Mouse (Mus musculus) T-helper 17 cell (primary cell): ENCODE measurements around the gene Gins3.

Experiments used
- in situ Hi-C, 2 experiments: fragments of 300-600 bp; cut with MboI, MseI; formaldehyde crosslinking; loops; 1 replicate in 1 of 2; 2 replicates in 1 of 2; pipeline ENCODE4 v1.15.1; 2025; ENCODE audit warnings: high pct_unique_total_duplicates in 2 of 2

Gene Gins3

DNA sequence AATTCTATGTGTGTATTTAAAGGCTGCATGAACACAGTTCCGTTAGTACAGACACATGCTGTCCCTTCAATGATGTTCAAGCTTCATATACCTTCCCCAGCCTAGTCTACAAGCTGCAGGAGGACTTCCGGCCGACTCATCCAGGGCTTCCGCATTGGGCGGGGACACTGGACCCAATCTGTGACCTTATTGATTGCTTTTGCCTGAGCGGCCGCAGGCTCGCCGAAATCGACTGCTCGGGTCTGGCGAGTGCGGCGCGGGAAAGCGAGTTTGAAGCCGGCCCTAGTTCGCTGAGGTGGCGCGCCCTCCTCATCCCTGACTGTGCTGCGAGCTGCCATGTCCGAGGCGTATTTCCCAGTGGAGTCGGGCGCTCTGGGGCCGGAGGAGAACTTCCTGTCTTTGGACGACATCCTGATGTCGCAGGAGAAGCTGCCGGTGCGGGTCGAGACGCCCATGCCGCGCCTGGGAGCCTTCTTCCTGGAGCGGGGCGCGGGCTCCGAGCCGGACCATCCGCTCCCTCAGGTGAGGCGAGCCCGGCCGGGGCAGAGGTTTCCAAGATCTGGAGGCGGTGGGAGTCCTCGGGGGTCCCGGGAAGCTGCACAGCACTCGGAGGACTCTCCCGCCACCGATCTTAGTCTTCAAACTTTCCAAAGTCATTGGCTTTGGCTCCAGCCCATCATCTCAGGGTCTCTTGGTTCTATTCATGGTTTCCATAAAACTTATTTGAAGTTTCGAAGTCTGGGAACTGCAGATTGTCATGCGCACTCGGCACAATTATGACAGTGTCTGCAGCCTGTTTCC lies at the start of gene Gins3:
Gene Gins3 (plus strand): TSS at position 192 of the 801 bp plus-strand sequence.
- in situ Hi-C loops: loop anchor here in 1 of 2 experiments (10.0 kb wide), 1 partner anchor 199 kb away; the partner anchor contains the start of gene Cfap20

DNA sequence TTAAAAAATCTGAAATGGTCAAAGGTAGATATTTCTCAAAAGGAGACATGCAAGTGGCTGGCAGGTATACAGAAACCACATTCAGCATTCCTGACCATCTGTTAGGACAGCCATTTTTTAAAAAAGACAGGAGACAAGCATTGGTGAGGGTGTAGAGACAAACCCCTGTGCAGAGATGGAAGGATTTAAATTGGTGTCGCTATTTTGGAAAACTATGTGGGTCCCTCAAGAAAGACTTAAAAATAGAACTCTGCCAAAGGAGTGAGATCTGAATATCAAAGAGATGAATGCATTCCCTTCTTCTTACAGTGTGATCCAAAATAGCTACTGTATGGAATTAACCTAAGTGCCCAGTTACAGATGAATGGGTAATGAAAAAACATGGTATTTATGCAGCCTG lies 45.9 kb upstream of the Gins3 start:
- in situ Hi-C loops: no loop called here

DNA sequence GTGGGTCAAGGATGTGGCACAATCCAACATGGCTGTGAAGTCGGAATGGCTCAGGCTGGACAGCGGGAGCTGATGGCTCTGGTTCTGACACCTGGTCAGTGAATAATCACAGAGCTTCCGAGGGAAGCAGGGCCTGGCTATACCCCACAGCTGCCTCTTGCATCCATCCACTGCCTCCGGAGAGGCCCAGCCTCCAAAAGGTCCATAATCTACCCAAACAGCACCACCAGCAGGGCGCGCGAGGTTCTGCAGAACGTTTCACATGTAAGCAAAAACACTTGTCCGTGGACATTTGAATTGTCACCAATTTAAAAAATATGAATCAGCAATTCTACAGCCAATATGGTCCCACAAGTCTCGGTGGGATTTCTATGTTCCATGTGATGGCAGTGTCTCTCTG lies 44.0 kb upstream of the Gins3 start:
- in situ Hi-C loops: no loop called here

DNA sequence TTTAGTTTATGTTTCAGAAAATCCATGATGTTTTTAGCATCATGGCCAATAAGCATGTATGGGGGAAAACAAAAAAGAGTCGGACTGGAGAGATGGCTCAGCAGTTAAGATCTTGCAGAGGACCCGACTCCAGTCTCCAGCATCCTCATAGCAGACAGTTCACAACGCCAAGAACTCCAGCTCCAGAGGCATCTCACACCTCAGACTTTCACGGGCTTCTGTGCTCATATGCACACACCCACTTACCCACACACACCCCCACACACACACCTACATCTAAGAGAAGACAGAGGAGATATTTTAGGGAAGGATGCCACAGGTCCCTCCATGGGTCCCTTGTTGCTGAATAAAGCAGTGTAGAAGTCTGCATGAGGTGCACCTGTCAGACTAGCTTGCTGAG lies 42.7 kb upstream of the Gins3 start:
- in situ Hi-C loops: loop anchor here in 1 of 2 experiments (5.0 kb wide), 1 partner anchor 98 kb away; the partner anchor contains the start of gene Csnk2a2

DNA sequence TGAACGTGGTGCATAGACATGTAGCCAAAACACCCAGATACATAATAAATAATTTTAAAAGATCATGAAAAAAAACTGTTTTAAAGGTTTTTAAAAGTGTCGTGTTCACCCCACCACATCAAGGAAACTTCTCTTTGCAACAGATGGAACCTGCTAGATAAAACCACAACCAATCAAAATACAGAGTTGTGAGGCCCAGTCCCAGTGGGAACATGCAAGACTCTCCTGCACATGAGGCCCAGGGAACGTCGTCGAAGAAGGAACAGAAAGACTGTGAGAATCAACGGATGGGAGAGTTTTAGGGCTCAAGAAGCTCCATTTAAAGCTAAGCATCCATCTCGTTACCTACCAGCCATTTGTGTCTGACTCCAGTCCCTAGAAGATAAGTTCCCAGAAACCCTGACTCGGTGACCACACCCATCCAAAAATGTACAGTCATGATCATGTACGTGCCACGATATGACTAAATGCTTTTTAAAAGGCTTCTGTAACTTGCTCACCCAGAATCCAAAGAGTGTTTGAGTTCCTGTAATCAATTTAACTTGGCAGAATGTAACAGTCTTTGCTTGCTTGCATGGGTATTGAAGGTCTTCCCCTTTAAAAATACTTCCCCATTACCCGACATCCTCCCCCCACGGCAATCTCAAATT lies 41.0 kb upstream of the Gins3 start:
- in situ Hi-C loops: loop anchor here in 1 of 2 experiments (5.0 kb wide), 1 partner anchor 100 kb away; the partner anchor contains the start of gene Csnk2a2

DNA sequence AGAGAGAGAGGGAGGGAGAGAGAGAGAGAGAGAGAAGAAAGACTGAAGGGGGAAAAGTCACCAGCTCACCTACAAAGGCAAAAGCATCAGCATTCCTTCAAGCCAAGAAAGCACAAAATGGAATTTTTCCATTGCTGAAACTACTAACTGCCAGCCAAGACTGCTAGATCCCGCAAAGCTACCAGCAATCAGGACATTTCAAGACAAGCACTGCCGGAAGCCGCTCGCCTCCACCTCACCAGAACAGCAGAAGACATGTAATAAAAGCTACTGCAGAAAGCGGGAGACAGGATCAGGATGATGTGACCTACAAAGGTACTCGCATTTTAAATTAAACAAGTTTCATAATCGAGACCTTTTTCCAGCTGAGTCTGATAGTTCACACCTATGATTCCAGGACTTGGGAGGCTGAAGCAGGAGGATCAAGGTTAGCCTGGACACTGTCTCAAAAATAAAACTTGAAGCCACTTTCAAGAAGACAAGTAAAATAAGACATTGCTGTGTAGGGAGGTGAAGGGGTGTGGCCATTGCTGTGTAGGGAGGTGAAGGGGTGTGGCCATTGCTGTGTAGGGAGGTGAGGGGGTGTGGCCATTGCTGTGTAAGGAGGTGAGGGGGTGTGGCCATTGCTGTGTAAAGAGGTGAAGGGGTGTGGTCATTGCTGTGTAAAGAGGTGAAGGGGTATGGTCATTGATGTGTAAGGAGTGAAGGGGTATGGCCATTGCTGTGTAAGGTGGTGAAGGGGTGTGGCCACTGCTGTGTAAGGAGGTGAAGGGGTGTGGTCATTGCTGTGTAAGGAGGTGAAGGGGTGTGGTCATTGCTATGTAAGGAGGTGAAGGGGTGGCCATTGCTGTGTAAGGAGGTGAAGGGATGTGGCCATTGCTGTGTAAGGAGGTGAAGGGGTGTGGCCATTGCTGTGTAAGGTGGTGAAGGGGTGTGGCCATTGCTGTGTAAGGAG lies 39.5 kb upstream of the Gins3 start:
- in situ Hi-C loops: loop anchor here in 1 of 2 experiments (5.0 kb wide), 1 partner anchor 101 kb away; the partner anchor contains the start of gene Csnk2a2

DNA sequence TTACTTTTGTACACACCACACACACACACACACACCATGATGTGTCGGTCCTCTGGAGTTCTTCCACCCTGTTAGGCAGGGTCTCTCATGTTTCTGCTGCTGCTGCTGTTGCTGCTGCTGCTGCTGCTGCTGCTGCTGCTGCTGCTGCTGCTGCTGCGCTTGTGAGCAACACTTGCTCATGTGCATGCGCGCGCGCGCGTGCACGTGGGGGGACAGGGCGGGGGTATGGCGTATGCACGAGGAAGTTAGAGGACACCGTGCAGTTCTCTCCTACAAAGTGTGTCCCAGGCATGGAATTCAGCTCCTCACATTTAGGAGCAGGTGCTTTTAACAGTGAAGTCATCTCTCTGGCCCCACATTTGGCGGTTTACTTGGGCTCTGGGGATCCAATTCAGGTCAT lies 38.1 kb upstream of the Gins3 start:
- in situ Hi-C loops: no loop called here

DNA sequence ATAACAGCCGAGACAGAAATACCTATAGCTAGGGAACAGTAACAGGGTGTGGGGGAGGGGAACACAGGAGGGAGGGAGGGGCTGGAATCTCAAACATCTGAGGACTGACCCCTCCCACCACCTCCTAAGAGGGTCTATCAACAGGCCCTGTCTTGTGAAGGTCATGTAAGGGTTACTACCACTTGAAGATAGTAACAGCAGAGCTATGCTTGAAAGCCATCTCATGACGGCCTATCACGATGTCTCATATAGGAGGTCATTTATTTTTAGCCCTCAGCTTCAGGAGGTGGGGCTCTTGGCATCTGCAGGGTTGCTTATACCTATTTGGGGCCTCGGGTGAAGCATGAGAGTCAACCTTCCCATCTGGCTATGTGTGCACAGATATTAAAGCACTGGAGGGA lies 36.4 kb upstream of the Gins3 start:
- in situ Hi-C loops: no loop called here

DNA sequence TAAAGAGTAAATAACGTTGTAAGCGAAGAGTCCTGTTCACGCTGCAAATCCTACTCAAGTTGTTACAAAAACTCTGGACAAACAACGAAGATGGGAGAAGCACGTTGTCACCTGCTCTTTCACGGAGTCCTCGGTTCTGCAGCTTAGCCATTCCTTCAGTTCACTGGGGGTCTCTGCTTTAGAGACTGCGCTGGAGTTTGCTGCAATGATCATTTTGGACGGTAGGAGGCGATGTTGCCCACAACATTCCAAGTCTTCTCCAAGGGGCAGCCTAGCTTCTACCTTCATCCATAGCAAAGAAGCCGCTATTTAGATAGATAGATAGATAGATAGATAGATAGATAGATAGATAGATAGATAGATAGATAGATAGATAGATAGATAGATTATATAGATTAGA lies 33.4 kb upstream of the Gins3 start:
- in situ Hi-C loops: loop anchor here (5.0 to 10.0 kb wide), 2 partner anchors 97 to 225 kb away; partner anchors contain the start of gene Sap18b (in 1 of the 2)

DNA sequence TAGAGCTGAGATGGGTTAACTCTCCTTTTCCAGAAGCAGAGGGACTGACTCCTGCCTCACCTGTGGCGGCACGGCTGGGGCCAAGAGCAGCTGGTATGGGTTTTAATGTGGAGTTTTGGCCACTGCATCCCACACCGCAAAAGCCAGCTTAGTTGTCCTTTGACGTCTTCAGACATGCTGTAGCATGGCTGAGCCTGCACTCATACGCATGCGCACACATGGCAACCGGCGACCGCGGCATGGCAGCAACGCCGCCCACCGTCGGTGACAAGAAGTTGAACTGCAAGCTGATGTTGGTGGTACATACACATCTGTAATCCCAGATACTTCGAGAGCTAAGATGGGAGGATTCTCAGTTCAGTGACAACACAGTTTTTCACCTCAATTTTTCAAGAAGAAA lies 31.9 kb upstream of the Gins3 start:
- in situ Hi-C loops: loop anchor here (5.0 to 10.0 kb wide), 2 partner anchors 96 to 223 kb away; partner anchors contain the start of gene Sap18b (in 1 of the 2)

DNA sequence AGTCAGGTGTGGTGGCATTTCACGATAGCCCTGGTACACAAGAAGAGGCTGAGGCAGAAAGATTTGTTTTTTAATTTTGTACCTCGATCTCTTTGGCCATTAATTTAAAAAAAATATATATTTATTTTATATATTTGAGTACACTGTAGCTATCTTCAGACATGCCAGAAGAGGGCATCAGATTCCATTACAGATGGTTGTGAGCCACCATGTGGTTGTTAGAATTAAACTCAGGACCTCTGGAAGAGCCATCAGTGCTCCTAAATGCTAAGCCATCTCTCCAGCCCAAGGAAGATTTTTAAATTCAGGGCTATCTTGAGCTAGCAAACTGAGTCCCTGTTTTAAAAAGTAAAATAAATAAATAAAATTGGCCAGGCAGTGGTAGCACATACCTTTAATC lies 31.1 kb upstream of the Gins3 start:
- in situ Hi-C loops: loop anchor here (5.0 to 10.0 kb wide), 2 partner anchors 95 to 223 kb away; partner anchors contain the start of gene Sap18b (in 1 of the 2)

DNA sequence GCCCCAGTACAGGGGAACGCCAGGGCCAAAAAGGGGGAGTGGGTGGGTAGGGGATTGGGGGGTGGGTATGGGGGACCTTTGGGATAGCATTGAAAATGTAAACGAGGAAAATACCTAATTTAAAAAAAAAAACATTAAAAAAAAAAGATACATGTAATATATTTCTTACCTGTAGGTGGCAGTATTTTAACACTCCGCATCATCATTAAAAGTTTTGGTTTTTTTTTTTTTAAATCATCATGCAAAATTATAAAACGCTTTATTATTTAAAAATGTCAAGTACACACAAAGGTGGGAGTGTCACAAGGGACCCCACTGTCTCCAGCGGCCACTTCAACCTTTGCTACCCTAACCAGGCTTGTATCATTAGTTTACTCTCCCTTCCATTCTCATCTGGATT lies 26.7 kb upstream of the Gins3 start:
- in situ Hi-C loops: loop anchor here in 1 of 2 experiments (10.0 kb wide), 1 partner anchor 218 kb away; the partner anchor contains the start of gene Sap18b

DNA sequence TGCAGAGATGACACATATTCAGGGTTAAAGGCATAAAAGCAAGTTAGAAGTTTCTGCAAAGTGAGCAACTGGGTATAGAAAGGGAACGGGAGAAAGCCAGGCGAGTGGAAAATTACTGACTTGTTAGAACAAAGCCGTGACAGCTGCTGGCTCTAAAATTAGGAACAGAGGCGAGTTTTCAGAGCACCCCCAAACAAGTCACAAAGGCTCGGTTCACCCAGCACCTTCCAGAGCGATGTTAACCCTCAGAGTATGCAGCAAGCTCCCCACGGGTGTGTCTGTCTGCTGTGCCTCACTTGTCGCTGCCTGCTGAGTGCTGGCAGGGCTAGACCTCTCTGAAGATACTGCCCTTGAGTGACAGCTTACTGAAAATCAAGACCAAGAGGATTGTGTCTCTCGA lies 26.0 kb upstream of the Gins3 start:
- in situ Hi-C loops: loop anchor here in 1 of 2 experiments (10.0 kb wide), 1 partner anchor 218 kb away; the partner anchor contains the start of gene Sap18b

DNA sequence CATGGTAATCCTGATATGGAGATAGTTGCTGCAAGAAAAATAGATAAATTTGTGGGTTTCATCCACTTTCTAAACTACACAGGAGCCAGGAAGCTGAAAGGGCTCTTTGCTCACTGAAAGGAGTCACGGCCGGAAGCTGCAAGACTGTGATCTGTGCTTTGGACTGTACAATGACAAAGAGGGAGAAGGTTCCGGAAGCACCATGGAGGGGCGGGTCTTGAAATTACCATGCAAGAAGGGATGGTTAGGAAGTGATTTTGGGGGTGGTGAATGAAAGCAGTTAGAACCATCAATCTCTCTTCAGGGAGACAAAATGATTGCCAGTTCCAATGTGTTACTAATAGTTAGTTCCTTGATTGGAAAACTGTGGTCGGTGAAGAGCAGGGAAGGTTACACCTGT lies 23.8 kb upstream of the Gins3 start:
- in situ Hi-C loops: loop anchor here in 1 of 2 experiments (10.0 kb wide), 1 partner anchor 215 kb away; the partner anchor contains the start of gene Sap18b

DNA sequence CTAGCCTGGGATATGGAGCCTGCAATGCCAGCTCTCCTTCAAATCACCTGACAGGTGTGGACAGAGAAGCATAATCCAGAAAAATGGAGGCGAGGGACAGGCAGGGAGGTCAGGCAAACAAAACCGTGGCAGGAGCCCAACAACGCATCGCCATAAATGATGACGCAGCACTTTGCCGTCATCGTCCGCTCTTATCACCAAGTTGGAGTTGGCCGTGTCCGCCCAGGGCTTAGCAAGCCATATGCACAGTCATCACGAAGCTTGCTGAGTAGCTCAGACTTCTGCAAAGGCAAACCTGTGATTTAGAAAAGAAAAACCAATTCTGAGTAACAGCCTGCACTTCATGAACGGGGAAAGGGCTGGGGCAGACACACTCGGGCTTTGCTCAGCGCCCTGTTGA lies 22.5 kb upstream of the Gins3 start:
- in situ Hi-C loops: no loop called here

DNA sequence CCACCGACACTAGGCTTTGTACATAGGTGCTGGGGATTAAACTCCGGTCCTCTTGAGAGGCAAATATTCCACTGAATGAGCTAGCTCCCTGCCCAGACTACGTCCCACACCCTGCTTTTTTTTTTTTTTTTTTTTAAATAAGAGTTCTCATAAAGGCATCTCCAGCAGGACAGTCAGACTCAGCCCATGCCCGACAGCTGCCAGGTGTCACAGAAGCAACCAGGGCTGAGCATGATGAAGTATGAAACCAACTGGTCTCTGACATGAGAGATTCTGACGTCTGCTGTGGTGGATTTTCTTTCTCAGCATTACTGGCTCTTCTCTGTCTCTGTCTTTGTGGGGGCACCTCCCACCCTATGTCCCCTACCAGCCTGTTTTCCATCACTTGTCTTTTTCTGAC lies 21.5 kb upstream of the Gins3 start:
- in situ Hi-C loops: no loop called here

DNA sequence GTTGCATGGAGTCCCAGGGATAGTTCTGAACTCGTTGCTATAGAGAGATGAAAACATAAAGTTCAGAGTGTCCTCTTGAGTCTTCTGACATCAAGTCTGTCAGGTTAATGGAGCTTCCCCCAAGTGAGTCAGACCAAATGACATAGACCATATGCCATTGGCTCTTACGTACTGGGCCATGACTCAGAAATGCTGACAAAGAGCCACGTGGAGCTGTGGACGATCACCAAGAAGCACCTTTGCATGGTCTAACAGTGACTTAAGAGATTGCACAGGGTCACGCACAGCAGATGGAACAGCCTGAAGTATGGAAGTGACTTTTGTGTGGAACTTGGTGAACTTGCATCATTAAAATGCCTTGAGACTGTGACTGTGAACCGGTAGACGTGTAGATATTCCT lies 16.9 kb upstream of the Gins3 start:
- in situ Hi-C loops: no loop called here

DNA sequence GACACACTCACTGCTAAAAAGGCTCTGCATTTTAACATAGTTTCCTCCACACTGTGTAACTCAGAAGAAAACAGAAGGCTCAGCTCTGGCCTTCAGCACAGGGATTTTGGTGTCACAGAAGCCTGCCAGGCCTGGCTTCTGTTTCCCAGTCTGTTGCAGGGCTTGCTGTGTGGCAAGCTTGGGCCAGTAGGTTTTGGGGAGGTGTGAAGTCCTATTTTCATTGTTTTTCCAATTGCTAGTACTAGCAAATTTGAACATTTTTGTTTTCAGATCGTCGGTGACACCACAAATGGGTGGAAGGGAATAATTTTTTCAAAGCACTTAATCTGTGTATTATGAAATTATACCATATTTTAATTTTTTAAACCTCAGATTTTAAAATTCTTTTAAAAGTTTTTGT lies 13.2 kb upstream of the Gins3 start:
- in situ Hi-C loops: loop anchor here in 1 of 2 experiments (10.0 kb wide), 1 partner anchor 65 kb away; no protein-coding TSS in a partner anchor

DNA sequence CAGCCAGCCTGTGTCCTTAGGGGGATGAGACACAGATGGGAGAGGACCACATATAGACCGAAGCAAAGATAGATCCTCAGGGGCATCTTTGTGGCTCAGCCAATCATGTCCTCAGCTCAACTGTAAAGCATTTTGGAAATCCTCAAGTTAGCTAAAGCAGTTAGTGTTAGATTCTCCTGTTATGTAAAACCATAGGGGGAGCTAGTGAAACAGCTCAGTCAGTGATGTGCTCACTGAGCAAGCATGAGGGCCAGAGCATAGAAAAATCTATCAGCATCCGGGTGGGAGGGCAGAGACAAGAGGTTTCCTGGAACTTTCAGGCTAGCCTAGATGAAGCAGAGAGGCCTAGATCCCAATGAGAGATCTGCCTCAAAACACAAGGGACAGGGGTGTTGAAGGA lies 8.4 kb upstream of the Gins3 start:
- in situ Hi-C loops: loop anchor here in 1 of 2 experiments (10.0 kb wide), 1 partner anchor 60 kb away; no protein-coding TSS in a partner anchor

DNA sequence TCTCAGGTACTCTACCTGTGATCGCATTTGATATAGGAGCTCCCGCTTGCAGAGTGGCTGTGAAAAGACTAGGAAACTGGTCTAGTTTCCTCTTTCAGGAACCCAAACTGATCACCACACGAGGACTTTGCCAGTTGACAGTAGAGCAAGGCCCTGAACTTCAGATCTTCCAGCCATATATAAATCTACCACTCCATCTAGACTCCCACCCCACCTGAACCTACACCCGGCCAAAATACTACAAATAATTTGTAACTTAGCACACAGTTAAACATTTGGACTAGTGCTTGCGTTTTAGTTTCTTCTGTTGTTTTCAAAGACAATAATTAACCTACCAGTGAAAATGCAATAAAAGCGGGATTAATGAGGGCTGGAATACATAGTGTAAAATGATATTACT lies 413 bp upstream of the Gins3 start:
- in situ Hi-C loops: loop anchor here in 1 of 2 experiments (10.0 kb wide), 1 partner anchor 198 kb away; the partner anchor contains the start of gene Cfap20

DNA sequence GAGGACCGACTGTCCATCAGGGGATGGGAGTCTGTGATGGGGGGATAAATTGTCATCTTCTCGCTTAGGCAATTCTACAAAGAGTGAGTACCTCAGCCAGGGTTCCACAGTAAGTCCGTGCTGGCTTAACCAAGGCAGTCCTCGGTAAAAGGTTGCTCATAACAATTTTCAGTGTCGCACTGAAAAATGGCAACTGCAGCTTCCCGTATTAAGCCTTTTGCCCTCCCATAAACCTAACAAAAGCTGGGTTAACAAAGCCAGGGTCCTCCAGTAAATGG lies 749 bp downstream of the Gins3 start:
- in situ Hi-C loops: loop anchor here in 1 of 2 experiments (10.0 kb wide), 1 partner anchor 199 kb away; the partner anchor contains the start of gene Cfap20
